Mouse (Mus musculus) spleen, embryonic (tissue): ENCODE measurements around the gene Fam240a.

ENCODE experiments used
- CTCF ChIA-PET: fragments of 350-600 bp; sonication (Branson Sonifier 250); formaldehyde crosslinking; loops from one replicate; lab custom pipeline; 2022; lab: Charles Lee

Fam240a gene

DNA sequence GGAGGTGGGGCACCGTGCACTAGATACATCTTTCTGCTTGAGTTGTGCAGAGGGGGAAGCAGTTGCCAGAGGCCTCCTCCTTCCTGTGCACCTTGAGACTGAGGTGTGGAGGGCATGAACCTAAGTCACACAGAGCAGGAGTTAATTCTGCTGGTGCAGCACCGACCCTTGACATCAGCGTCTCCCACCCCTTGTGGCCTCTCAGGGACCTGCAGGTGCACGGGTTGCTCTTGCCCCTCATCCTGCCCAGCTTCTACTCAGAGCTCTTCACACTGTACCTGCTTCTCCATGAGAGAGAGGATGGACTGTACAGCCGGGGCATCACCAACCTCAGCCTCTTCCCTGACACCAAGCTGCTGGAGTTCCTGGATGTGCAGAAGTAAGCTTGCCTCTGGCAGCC is 21.2 kb downstream of the Fam240a start:
- CTCF ChIA-PET, result no interaction called here

DNA sequence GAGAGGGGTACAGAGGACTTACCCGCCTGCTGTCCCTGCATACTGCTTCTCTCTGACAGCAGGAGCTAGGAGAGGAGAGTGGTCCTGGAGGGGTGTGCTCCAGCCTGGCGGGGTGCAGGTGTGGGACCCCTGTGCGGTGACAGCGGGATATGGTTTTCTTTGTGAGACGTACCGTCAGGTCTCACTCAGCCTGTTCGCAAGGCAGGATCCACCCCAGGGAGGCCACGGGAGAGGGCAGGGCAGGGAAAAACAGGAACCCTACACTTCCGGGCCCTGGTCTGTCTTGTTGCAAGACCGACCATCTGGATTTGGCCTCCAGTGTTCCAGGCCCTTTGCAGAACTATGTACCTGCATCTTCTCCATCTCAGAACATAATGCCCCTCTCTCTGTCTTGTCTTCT is 23.2 kb downstream of the Fam240a start:
- CTCF ChIA-PET, result no interaction called here

DNA sequence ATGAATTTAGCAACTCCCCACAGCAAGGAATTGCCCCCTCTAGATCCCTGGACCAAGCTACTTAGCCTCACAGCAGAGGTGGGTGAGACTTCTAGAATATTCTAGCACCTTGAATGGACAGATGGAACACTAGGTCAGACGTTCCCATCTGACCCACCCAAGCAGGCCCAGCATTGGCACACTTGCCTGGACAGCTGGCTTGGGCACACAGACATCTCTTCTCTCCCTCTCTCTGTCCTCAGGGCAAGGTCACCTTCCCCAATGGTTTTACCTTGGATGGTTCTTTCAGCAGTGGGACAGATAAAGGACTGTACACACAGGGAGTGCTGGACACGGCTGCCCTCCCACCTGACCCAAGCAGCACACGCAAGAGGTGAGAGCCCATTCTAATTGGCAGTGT is 24.1 kb downstream of the Fam240a start:
- CTCF ChIA-PET, result no interaction called here

DNA sequence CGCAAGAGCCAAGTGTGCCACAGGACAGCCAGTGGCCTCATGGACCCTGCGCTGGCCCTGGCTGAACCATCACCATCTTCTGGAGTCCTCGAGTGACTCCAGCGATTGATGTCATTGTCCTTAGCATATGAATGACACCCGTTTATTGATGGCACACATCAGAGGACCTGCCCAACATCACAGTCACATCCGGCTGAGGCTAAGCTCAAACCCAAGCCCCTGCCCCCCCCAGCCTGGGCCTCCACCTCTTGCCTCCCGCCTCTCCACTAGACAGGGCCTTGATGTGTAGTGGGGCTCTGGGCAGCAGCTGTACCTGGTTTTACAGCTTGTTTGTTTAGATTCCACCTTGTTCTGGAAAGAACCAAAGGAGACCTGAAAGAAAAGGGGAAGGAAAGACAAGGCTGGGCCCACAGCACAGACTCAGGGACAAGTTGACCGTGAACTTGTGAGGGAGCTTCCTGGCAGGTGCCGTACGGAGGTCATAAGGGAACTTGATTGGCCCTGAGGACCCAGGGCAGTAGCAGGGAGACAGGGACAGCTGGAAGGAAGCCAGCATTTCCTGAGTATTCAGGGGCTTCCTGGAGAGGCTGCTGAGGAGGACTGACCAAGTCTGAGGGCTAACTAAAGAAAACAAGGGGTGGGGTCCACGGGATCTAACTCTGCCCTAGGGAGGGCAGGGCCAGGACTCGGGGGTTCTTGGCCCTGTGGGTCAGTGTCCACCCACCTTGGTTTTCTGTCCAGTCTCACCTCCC is 25.4 kb downstream of the Fam240a start:
- CTCF ChIA-PET, result no interaction called here

DNA sequence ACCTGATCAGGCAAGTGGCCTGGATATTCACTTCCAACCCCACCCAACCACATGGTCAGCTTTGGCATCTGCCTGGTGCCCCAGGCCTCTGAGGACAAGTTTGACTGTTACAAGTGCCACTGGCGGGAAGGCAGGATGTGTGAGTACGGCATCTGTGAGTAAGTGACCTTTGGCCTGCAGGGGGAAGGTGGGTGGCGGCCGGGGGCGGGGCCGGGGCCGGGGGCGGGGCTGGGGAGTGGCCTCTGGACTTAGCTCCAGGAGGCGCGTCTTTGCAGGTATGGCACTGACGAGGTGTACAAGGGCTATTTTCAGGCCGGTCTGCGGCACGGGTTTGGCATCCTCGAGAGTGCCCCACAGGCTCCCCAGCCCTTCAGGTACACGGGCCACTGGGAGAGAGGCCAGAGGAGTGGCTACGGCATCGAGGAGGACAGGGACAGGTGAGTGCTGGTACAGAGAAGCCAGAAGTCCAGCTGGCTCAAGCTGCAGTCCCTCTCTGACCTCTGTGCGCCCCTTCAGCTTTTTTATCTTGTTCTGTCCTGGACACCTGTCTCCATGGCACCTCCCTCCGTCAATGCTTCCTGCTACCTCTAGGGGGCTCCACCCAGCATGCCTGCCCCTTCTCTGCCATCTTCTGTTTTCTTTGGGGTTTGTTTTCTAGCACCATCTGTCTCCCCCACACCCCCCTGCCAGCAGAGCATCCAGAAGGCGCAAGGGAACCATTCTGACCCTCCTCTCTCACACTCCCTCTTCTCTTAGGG is 26.5 kb downstream of the Fam240a start:
- CTCF ChIA-PET, result no interaction called here

DNA sequence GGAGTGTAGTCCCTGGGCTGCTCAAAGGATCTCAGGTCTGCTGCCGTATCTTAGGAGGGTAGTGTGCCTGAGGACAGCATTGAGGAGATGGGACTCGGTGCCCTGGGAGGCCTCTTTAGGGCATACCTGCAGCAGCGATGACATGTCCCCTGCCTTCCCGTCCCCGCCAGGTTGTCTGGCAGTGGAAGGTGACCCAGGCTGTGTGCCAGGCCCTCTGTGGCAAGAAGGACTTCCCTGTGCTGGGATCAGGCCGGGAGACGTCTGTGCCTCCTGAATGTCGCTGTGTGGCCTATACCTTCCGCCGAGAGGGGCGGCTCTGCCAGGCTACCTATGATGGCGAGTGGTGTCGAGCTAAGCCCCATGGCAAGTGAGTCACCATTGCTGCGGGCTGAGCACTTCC is 27.7 kb downstream of the Fam240a start:
- CTCF ChIA-PET, result no interaction called here

DNA sequence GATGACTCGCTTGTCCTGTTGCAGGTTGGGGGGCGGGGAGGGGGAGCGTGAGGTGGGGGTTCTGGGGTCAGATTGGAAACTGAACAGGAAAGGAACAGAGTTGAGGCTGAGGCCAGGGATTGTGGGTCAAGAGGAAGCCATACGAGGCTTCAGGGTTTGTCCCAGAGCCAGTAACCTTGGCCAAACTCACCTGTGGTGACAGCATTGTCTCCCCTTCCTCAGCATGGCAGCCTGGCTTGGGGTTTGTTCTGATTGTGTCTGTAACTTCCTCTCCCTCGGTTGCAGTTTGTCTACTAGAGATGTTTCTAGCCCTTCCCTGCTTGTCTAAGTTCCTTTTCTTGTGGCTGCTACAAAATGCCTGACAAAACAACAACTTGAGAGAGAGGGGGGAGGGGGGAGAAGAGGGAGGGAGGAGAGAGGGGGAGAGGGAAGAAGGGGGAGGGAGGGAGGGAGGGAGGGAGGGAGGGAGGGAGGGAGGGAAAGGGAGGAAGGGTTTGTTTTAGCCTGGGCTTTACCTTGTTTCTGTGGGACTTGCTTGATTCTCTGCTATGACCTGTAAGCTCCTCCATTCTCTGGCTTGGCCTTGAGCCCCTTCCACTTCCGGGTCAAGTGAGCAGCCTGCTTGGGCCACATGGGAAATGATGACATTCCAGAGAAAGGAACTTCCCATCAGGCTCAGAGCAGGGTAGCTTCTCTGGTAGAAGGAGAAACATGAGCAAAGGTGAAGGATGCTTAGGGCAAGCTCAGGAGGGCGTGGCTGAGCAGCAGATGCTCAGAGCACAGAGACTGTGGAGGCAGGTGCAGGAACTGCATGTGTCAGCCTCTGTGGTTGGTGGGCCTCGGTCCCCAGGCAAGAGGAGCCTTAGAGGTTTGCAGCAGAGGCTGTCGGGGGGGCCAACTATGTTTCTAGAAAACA is 29.0 kb downstream of the Fam240a start:
- CTCF ChIA-PET, result interaction anchor here (0.6 kb wide), 1 partner anchor 12 kb away, joined by 19 read pairs; no protein-coding TSS in a partner anchor

DNA sequence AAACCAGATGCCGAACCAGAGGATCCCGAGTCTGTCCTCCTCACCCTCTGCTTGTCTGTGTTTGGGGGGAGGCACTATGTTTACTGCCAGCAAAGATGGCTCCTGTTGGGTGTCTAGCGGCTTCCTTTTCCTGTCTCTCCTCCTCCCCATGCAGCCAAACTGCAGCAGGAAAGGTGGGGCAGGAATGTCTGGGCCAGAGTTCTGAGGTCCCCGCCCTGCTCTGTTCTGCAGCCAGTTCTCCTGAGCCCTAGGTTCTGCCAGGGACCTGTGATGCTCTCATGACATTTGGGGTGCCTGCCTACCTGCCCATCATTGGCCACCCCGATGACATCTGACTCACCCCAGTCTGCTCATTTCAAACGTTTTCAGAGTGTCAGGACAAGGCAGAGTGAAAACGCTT is 34.7 kb downstream of the Fam240a start:
- CTCF ChIA-PET, result no interaction called here

DNA sequence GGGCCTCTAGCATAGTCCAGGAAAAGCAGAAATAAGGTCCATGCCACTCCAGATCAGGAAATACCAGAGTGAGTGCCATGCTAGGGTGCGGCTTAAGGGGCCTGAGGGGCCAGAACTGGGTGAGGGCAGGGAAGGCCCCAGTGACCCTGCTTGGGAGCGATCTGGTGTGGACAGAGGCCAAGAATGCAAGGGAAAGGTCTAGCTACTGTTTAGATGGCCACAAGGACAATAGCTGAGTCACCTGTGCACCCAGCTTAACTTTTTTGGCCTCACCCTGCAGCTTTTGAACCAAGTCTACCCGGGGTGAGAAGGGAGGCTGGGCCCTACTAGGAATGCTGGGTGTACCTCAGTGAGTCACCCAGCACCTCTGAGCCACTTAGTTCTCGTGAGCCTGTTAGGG is 35.9 kb downstream of the Fam240a start:
- CTCF ChIA-PET, result no interaction called here

DNA sequence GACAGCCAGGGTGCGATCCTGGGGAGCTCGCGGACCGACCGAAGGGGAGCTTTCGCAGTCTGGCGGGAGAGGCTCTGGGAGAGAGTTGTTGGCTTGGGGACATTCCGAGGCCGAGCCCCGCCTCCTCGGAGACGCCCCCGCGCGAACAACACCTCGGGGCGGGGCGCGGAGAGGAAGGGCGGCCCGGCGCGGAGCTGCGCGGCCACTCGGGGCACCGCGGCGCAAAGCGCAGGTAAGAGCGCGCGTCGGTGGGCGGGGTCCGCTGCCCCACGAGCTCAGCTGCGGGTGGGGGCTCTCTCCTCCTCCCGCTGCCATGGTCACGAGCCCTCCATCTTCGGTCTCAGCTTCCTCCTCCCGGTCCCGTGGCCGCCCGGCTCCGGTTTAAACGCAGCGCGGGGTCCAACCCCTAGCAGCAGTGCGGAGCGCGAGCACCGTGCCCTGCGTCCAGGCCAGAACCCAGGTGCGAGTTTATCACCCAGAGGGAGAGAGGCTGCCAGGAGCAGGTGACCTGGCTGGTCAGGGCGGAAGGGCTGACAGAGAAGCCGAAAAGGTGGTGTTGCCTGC is 36.6 kb downstream of the Fam240a start, which contains the start of gene Tmie:
Gene Tmie, minus strand, starts transcription at position 116 of the 564 bp plus-strand sequence.
- CTCF ChIA-PET, result no interaction called here

DNA sequence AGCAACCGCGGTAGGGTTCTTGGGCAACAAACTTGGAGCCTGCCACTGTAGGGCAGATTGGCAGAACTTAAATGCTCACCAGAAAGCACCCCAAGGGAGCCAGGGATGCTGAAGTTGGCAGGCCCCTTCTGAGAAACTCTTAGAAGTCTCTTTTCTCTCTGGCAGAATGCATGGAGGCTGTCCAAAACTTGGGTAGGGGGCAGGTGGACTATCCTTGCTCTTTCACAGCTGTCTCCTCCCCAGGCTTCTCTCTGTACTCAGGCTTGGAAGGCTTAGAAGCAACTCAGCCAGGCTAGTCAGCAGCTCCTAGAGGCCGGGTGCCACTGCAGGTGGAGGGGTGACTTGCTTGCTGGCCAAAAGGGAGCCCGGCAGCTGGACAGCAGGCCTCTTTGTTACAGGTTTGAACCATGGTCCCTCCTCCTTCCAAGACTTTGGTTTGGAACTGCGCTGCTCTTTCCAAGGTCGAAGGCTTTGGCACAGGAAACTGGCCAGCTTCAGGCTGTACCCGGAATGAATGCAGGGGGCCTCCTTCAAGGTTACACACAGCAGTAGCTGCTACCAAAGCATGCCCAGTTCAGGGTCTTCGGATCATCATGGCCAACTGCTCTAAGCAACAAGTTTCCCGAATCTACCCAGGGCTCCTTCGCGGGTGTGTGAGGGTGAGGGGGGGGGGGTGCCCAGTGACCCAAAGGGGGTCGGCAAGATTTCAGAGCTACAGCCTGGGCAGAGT is 37.3 kb downstream of the Fam240a start, which contains the start of gene Als2cl:
Gene Als2cl, plus strand, starts transcription at position 680 of the 730 bp plus-strand sequence.
- CTCF ChIA-PET, result no interaction called here

DNA sequence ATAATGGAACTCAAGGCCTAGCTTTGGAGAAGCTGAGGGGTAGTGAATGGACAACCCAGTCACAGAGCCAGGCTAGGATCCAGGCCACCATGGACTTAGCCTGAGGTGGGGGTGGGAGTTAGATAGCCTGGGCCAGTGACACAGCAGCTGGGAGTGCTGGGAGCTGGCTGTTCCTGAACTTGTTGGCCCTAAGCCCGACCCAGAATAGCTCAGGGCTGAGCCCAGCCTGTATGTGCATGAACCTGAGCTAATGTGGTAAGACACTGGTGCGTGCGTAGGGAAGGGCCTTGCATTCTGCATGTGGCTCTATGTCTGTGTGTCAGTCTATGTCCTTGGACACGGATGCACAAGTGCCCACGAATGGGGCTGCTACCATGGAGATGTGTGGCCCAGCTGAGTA is 38.8 kb downstream of the Fam240a start:
- CTCF ChIA-PET, result no interaction called here

DNA sequence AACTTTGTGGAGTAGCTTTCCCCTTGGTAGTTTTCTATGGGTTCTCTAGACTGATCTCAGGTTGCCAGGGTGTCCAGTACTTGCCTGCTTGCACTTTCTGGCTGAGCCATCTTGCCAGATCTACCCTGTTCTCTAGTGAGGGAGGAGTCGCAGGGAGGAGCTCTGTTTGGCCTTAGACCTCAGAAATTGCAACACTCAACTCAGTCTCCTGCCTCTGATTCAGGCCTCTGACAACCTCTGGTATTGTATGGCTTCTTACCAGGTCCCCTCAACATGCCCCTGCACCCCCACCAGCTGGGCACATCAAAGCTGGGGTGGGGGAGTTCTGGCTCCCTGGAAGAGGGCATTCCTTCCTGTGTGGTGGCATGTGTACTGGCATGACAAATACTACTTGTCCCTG is 39.3 kb downstream of the Fam240a start:
- CTCF ChIA-PET, result no interaction called here

DNA sequence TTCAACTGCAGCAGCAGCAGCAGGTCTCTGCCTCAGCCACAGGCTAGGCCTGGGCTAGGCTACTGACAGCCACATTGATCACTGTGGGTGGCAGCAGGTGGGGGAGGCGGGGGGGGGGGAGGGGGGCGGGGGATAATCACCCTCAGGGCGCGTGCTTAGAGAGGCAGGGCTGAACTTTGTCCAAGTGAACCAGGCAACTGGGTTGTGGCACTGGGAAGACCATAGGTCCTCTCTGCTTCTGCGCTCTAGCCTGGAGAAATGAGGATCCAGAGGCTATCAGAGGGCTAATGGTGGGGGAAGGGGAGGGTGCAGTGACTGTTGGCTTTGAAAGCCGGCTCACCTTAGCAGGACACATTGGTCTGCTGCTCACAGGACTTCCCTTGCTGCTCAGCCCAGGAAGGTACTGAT is 41.4 kb downstream of the Fam240a start:
- CTCF ChIA-PET, result interaction anchor here (0.7 kb wide), 1 partner anchor 13 kb away, joined by 19 read pairs; no protein-coding TSS in a partner anchor

DNA sequence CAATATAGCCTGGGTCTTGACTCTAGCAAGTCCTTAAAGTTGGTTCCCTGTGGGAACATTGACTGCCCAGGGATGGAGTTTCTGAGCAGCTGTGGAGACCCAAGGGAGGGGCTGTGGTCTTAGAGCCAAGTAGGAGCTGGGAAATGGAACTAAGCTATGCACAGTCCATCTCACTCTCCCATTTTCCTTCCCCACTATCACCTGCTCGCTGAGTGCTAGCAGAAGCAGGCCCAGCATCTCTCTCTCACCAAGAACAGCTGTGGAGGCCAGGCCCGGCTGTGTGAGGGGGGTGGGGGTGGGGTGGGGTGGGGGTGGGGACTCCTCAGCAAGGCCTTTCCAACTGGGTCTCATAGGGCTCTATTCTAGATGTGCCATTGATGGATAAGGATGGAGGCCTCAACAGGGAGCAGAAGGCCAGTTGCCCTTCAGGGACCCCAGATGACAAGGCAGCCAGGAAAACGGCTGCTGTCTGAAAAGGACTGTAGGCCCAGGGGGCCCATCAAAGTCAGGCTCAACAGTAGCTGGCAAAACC is 41.9 kb downstream of the Fam240a start:
- CTCF ChIA-PET, result no interaction called here

DNA sequence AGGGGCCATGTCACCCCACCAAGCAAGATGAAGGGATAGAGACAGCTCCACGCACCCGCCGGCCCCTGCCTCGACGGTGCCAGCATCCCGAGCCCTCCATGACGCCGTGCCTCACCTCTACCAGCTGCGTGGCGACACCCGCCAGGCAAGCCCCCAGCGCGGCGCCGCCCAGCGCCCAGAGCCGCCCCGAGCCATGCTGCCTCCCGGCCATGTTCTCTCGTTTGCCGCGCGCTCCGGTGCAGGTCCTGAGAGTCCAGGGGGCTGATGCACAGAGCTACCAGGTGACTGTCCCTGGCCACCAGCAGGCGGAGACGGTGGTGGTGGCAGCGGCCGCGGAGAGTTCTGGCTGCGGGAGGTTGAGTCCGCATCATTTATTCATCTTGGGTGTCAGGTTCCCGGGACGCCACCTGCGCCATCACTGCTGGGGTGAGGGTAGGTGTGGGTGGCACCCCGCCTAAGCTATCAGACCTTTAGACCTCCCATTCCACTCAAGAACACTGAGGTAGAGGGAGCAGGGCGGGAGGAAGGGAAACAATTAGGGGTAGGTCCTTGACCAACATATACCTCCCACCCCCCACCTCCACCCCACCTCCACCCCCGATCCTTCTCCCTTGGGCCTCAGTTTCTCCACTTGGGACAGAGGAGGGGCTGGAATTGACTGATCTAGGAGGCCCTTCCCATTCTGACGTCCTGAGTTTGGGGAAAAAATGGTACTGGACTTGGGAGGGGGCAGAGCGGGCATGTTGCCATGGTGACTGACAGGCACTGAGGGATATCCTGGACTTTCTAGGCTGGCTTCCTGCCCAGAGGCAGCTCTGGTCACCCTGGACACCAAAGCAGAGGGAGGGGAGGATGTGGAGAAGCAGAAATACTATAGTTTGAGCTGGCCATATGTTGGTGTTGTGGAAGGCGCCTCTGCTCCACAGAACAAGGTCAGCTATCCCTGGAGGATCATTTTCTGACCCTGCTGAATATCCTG is 42.7 kb downstream of the Fam240a start:
- CTCF ChIA-PET, result no interaction called here

DNA sequence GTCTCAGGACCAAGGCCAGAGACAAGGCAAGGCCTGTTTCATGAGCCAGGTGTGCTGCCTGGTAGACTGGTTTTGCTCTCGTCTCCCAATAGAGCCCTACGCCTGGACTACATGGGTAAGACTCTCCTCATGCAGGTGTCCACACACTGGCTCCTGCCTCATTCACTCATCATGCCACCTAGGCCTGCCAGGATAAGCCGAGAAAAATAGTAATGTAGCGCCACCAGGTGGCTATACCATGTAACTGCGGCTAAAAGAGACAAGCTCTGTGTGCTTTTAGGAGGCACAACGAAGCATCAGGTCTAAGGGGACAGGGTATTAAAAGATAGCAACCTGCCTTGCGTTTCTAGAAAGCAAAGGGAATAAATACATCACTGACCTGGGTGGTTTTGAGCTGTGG is 45.6 kb downstream of the Fam240a start:
- CTCF ChIA-PET, result no interaction called here
